Mouse (Mus musculus) heart, adult 11 months (tissue): ENCODE measurements around the gene Odf3l2.

Experiments
- DNase-seq: peaks from one replicate; pipeline ENCODE4 v3.0.0; 2022

The Odf3l2 gene

DNA sequence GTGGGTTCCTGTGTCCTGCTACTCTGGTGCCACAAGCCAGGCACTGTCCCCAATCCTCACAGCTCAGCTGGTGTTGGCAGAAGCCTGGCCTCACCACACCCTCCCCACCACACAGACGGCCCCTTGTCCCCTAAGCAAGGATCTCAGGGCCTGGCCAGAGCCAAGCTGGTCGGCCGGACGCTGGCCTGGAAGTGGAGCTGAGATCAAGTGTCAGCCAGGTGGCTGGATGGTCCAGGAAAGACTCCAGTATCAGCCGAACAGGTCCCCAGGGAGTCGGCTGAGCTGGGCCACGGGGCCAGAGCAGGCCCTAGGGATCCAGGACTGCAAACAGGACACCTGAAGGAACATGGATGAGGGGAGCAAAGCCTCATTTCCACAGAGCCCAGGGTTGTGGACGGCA is at the start of gene Odf3l2:
Odf3l2 (minus strand) TSS at position 28 of the 400 bp plus-strand sequence.
- DNase-seq, result no peak

- peak; percentile 95 for DNase-seq
These were observed 48.8 kb upstream of the Odf3l2 start for GRCm38 (mm10) chr10:79694379-79694655.

DNA sequence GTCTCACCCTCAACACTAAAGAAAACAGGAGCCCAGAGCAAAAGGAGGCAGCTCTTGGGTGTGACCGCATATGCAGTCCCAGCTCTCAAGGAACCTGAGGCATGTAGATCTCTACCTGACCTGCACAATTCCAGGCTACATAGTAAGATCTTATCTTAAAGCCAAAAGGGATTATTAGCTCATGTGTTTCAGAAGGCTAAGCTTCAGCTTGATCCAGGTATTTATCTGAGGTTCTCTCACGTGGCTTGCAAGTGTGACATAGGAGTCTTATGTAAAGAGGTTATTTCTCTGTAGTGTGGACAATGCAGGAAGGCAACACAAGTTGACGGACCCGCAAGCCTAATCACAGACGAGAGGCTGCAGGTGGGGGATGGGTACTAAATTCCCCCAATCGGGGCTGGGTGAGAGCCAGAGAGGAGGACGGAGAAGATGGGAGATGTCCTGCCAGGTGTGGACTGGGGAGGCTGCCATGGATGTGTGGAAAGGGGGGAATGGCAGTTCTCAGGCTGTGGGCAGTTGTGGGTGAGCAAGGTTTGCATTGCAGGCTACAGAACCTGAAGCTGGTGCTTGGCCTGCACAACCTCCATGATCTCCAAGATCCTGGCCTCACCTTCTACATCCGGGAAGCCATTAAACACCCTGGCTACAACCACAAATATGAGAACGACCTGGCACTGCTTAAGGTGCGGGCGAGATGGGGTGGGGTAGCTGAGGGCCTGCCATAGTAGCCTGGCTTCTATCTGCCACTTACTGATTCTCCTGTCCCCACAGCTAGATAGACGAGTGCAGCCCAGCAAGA is 48.2 kb upstream of the Odf3l2 start:
- peak; percentile 94 for DNase-seq

DNA sequence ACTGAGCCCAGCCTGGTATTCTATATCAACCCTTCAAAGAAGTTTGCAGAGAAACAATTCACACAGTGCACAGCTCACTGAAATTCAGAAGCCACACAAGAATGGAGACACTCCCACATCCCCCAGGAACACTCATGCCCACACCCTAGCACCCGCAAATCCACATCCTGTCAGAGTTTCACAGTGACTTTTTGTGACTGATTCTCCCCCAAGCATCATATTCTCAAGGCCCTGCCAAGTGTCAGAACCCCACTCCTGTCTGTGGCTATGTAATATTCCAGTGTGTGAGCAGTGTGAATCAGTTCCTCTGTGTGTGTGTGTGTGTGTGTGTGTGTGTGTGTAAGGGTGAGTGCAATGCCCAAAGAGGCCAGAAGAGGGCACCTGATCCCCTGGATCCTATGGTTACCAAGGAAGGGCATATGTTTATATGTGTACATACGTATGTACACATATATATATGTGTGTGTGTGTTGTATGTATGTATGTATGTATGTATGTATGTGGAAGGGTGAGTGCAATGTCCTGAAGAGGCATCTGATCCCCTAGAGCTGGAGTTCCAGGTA is 46.5 kb upstream of the Odf3l2 start:
- DNase-seq, result no peak

DNA sequence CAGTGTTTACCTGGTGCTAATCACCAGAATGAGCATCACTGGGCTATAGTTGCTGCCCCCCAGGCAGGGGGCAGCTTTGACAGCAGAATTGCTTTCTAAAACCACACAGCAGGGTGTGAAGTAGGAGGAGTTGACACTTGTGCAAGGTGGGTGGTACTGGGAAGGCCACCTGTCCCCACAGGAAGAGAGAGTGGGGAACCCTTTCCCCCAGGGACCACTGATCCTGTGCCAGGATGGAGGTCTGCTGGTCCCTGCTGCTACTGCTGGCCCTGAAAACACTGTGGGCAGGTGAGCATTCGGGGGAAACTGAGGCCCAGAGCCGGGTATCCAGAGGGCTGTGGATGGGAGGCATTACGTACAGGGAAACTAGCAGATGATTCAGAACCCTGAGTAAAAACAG is 43.6 kb upstream of the Odf3l2 start:
- DNase-seq, result no peak

- no peak for DNase-seq
These were observed 43.2 kb upstream of the Odf3l2 start, which contains the start of gene Gzmm for GRCm38 (mm10) chr10:79688720-79689119. Gzmm (plus strand) TSS chr10:79689020.

DNA sequence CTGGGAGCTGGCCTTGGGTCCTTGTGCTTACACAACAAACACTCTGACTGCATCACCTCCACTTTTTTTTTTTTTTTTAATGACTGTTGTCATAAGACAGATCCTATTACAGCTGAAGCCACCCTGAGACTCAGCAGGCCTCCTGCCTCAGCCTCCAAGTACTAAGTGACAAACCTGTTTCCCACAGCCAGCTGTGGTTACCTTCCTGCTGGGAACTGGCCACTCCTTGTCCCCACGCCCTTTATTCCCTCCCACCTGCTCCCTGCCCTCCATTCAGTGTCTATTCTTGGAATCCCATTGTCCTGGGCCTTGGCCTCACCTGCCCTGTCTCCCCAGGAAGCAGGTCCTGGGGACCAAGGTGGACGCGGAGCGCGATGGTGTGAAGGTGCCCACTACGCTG is 42.0 kb upstream of the Odf3l2 start:
- no peak for DNase-seq

- peak; percentile 98 for DNase-seq
These were observed 41.2 kb upstream of the Odf3l2 start for GRCm38 (mm10) chr10:79686691-79687090.

DNA sequence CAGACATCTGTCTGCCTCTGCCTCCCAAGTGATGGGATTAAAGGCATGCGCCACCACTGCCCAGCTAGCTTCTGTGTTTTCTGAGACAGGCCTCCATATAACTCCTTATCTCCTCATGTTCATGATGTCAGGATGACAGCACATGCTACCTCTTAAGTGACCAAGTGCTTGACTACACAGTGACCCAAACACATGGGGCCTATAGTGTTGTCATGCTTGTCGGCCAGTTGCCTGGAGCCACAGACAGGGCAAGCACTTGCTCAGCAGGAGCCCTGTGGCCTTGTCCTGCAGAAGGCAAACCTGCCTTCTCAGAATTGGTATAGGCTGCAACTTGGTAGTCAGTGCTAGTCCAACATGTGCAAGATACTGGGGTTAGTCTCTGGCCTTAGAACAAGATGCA is 40.7 kb upstream of the Odf3l2 start:
- peak; percentile 87 for DNase-seq

GRCm38 (mm10) chr10:79684770-79685600 is 39.4 kb upstream of the Odf3l2 start:
- peak; percentile 92 for DNase-seq

DNA sequence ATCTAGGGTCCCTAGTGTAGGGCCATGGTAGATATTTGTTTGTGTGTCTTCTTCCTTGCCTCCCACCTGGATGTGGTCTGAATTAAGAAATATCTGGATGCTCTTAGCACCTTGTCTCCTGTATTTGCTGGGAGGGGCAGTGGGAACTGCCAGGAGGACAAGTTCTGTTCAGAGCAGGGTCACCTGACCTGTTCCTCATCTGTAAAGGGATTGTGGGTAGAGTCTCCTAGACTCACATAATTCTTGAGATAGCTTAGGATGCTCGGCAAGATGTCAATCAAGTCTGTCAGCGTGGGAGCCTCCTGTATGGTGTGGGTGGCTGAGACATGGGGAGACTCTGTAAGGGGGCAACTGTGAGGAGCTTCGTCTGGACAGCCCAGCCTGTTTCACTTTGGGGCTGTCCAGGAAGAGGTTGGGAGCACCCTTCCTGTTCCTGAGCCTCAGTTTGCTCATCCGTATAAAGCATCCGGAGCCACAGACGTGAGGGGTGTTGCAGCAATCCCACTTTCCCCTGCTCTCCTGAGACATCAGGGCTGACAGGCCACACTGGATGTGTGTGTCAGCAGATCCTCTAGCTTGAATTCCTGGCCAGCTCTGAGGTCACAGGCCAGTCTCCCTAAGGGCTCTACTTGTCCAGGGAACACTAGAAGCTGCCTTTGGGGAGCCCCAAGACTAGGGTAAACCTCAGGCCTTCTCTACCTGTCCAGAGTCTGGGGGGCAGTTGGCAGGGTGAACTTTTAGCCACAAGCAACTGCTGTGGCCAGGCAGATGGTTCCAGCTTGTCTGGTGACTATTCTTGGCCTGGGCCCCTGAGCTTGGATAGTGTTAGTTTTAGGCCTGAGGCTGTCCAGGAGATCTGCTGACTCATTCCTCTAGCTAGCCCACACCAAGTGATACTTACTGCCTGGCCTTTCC is 38.4 kb upstream of the Odf3l2 start:
- peak; percentile 98 for DNase-seq

DNA sequence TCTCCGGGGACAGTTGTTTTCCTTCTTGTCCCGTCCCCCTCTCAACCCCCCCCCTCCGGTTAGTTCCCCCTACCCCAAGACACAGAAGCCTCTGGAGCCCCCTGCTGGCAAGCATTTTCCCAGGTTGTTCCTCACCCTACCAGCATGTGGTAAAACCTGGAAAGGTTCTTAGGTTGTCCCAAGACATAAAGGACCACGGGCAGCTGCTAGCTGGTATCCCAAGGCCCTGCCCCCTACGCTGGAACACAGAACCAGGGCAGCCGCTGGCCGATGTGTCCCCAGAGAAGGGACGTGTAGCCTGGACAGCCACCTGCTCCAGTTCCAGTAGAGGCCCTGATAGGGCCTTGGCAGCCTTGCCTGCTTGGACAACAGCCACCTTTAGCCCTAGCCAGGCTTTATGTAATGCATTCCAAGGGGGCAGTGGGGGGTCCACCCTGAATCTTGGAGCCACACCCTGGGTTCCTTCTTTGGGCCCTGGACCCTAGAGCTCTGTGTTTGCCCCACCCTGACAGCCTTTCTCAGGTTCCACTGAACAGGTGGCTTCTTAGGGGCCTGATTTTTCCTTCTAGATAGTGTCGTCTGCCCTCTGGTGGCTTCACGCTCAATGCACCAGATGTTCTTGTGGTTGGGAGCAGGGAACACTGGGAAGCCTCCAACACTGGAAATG is 37.5 kb upstream of the Odf3l2 start:
- peak; percentile 98 for DNase-seq

DNA sequence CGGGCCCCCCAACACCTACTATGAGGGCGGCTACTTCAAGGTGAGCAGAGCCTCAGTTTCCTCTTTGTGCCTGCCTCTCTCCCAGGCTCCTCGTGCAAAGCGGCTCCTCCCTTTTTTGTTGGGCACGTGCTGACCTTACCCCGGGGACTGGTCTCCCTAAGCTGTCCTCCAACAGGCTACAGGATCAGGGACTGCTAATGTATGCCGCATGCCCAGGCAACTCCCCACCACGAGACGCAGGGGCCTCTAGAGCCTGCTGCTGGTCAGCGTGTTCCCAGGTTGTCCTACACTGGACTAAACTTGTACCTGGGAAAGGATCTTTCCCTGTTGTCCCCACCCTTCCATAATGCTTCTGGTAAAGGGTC is 37.0 kb upstream of the Odf3l2 start:
- peak; percentile 96 for DNase-seq

- DNase-seq, result peak; percentile 100
These were observed 36.2 kb upstream of the Odf3l2 start, which contains the start of gene Cdc34 for GRCm38 (mm10) chr10:79681591-79682245. Cdc34 (plus strand) TSS chr10:79682195.

DNA sequence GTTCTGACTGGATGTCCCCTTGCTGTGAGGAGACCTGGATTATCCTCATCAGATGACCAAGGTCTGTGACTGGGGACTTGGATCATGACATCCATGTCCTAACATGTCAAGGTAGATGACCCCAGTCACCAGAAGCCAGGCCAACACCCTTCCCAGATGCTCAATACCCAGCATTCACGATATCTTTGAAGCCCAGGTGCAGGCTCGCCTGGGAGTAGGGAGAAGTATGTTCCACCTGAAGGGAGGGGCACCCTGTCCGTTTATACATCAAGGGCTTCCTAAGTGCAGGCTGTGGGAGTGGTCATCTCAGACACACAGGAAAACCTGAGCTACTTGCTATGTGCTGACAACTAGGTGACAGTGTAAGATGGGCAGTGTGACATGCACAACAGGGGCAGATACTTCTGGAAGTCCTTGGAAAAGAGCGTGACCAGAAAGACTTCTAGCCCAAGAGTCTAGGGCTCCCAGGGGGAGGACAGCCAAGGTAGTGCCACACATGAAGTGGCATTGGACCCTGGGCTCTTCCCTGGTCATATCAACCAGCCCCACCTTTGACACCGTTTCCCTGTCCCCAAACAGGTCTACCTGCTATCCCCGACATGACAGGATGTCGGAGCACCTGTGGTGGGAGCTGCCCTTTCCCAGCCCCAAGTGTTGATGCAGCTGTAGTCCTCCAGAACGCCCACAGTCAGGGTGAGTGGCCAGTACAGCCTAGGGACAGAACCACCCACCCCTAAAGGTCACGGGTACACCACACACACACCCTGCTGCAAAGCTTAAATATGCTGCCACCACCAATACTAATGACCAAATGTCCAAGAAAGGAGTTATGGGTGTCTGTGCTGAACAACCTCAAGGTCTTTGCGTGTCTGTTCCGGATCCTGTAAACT is 35.3 kb upstream of the Odf3l2 start:
- DNase-seq, result peak; percentile 98

GRCm38 (mm10) chr10:79675346-79676035 is 30.0 kb upstream of the Odf3l2 start:
- peak; percentile 91 for DNase-seq

- DNase-seq, result no peak
These were observed 27.5 kb upstream of the Odf3l2 start for GRCm38 (mm10) chr10:79673054-79673453.

- no peak for DNase-seq
These were observed 26.5 kb upstream of the Odf3l2 start for GRCm38 (mm10) chr10:79672088-79672455.

GRCm38 (mm10) chr10:79671396-79672087 is 26.0 kb upstream of the Odf3l2 start:
- DNase-seq, result no peak
